Mouse (Mus musculus) heart, embryonic 13.5 days (tissue): ENCODE results near the gene Sec23a. TPM values are rescaled to one million over a fixed set of nuclear protein-coding genes. Genes with fewer than 3 reads are reported as not detected.

Experiments
- ATAC-seq: fragments of 200-750 bp; cut with Nextera tagmentation; 2 replicates; pipeline ENCODE4 v1.8.0; 2017; ENCODE audit warnings: moderate TSS enrichment; ENCODE audit not compliant: insufficient number of reproducible peaks, low FRiP score, low TSS enrichment; ENCODE audit errors: extremely low read depth
- H3K27ac ChIP-seq: fragments of 300-500 bp; sonication (generic); replicated peaks from 2 replicates; pipeline ENCODE4 v1.5.1; 2015; ENCODE audit warnings: moderate library complexity, mild to moderate bottlenecking, inconsistent platforms
- H3K27me3 ChIP-seq: fragments of 300-500 bp; sonication (generic); replicated peaks from 2 replicates; pipeline ENCODE4 v1.6.1; 2015; ENCODE audit warnings: mild to moderate bottlenecking, inconsistent platforms
- H3K36me3 ChIP-seq: fragments of 300-500 bp; sonication (generic); 2 replicates; pipeline ENCODE4 v1.6.1; 2015; ENCODE audit warnings: mild to moderate bottlenecking, inconsistent platforms
- H3K4me1 ChIP-seq: fragments of 300-500 bp; sonication (generic); 2 replicates; pipeline ENCODE4 v1.6.1; 2015; ENCODE audit warnings: inconsistent platforms
- H3K4me2 ChIP-seq: fragments of 300-500 bp; sonication (generic); 2 replicates; pipeline ENCODE4 v1.6.1; 2015; ENCODE audit warnings: inconsistent platforms, mild to moderate bottlenecking, moderate library complexity
- H3K4me3 ChIP-seq: fragments of 300-500 bp; sonication (generic); 2 replicates; pipeline ENCODE4 v1.5.1; 2015; ENCODE audit warnings: moderate library complexity, mild to moderate bottlenecking, inconsistent platforms
- H3K9ac ChIP-seq: fragments of 300-500 bp; sonication (generic); 2 replicates; pipeline ENCODE4 v1.6.1; 2015; ENCODE audit warnings: inconsistent platforms, mild to moderate bottlenecking, moderate library complexity
- H3K9me3 ChIP-seq: fragments of 300-500 bp; sonication (generic); 2 replicates; pipeline ENCODE4 v1.6.1; 2016; ENCODE audit warnings: inconsistent platforms
- whole genome bisulfite sequencing: fragments of 180-500 bp; shearing (Covaris S2); methylation state at CpG from one replicate; pipeline ENCODE4 v1.1.7; 2015; ENCODE audit warnings: mixed read lengths; 5-methylcytosine and 5-hydroxymethylcytosine counted together
- polyA plus RNA-seq: library from polyadenylated mRNA; unstranded; fragments of >200 nt; fragmentation: Nextera tagmentation; extraction: Ambion mirVana; gene quantifications from 2 replicates; pipeline ENCODE4 v1.2.1, GENCODE M21; 2015

Gene Sec23a
- polyA plus RNA-seq, 1 experiment from 2014 or later, result 66.4 TPM

DNA sequence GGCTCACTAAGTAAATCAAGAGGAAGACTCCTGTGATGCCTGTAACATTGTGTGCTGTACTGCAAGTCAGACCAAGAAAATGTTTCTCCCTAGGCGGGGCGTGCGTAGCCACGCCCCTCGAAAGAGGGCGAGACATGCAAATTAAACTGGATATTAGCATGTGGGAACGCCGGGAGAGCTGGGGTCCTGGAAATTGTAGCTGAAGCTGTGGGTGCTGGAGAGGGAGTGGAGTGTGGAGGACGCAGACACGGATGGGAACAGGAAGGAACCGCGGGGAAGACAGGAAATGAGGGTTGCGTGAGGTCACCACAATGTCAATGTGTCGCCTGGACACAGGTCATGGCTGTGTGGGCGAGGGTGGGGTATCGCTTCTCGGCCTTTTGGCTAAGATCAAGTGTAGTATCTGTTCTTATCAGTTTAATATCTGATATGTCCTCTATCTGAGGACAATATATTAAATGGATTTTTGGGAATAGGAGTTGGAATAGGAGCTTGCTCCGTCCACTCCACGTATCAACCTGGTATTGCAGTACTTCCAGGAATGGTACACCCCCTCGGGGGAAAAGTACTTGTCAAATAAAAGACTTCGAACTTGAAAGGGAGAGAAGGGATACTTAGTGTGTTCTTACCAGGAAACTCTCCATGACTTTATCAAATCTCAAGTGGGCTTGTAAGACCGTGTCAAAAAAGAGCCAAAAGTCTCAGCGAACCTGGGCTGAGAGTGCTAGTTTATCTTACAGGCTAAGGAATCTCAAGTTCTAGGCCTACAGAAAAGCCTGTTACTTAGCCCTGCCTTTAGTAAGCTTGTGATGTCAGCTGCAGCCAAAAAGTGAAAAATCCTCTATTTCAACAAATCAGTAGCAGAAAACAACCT, 28.4 kb upstream of the Sec23a start:
- WGBS, result 5% methylated on average over 23 of the region's 23 CpGs
- peak overlapping the region; percentile 57 for H3K4me2 ChIP-seq

GRCm38 (mm10) chr12:59039162-59039970, 27.5 kb upstream of the Sec23a start:
- H3K9ac ChIP-seq, result no peak overlapping the region
- H3K4me2 ChIP-seq, result peak overlapping the region; percentile 57
- ATAC-seq, result no peak

More for the DNA sequence above, 28.4 kb upstream of the Sec23a start:
- peak; percentile 51; the same call in 1 of the 2 replicates for ATAC-seq
- Histone ChIP-seq H3K27ac (peak overlapping the region; percentile 88), H3K27me3 (no peaks in the 10 kb centered on the region), H3K9ac (peak overlapping the region; percentile 70), H3K4me3 (peak overlapping the region; percentile 22), H3K36me3 (peaks cover 40% of the 10 kb centered on the region), H3K4me1 (peaks cover 6% of the 10 kb centered on the region; the same call in 1 of the 2 replicates), H3K9me3 (no peaks in the 10 kb centered on the region)

GRCm38 (mm10) chr12:59032101-59032500, 20.3 kb upstream of the Sec23a start:
- ATAC-seq, result no peak

More at GRCm38 (mm10) chr12:59039162-59039970, 27.5 kb upstream of the Sec23a start:
- H3K4me3 ChIP-seq, result peak overlapping the region; percentile 22; the same call in 1 of the 2 replicates
- WGBS, result 64% methylated on average over 10 of the region's 10 CpGs
- peaks cover 6% of the 10 kb centered on the region; the same call in 1 of the 2 replicates for H3K4me1 ChIP-seq
- no peaks in the 10 kb centered on the region for H3K9me3 ChIP-seq
- peaks cover 32% of the 10 kb centered on the region for H3K36me3 ChIP-seq
- H3K27ac ChIP-seq, result peak overlapping the region; percentile 88
- no peaks in the 10 kb centered on the region for H3K27me3 ChIP-seq

GRCm38 (mm10) chr12:59021306-59021705, 9.5 kb upstream of the Sec23a start:
- no peak overlapping the region for H3K9ac ChIP-seq
- H3K4me1 ChIP-seq, result no peaks in the 10 kb centered on the region
- H3K4me3 ChIP-seq, result no peak overlapping the region
- H3K36me3 ChIP-seq, result peaks cover 84% of the 10 kb centered on the region
- no peaks in the 10 kb centered on the region for H3K27me3 ChIP-seq
- WGBS, result 85% methylated on average over 4 of the region's 4 CpGs
- H3K27ac ChIP-seq, result no peak overlapping the region
- H3K4me2 ChIP-seq, result no peak overlapping the region
- ATAC-seq, result no peak
- H3K9me3 ChIP-seq, result no peaks in the 10 kb centered on the region

More at GRCm38 (mm10) chr12:59032101-59032500, 20.3 kb upstream of the Sec23a start:
- Histone ChIP-seq H3K4me3 (no peak overlapping the region), H3K4me2 (no peak overlapping the region), H3K27ac (no peak overlapping the region), H3K9me3 (no peaks in the 10 kb centered on the region), H3K4me1 (no peaks in the 10 kb centered on the region), H3K9ac (no peak overlapping the region), H3K36me3 (peaks cover 27% of the 10 kb centered on the region), H3K27me3 (no peaks in the 10 kb centered on the region)
- WGBS, result 55% methylated on average over 5 of the region's 5 CpGs

DNA sequence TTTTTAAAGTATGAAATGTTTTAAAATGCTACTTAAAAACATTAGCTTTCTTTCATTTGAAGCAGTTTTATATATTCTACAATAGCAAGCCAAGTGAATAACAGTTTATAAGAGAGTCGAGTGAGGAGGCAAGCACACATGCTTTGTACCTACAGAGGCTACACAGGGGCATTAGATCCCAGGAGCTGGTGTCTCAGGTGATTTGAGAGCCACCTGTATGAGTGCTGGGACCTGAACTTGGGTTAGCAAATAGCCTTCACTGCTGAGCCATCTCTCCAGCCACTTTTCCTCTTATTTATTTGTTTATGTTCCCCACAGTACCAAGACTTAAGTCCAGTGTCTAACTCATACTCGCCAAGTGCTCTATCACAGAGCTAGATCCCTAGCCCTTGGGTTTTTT, 8.1 kb upstream of the Sec23a start:
- WGBS, result 91% methylated on average over 2 of the region's 2 CpGs
- peaks cover 78% of the 10 kb centered on the region for H3K36me3 ChIP-seq

GRCm38 (mm10) chr12:59017970-59018369, 6.2 kb upstream of the Sec23a start:
- 88% methylated on average over 8 of the region's 8 CpGs for WGBS
- no peak for ATAC-seq
- Histone ChIP-seq H3K27me3 (no peaks in the 10 kb centered on the region), H3K4me2 (no peak overlapping the region), H3K27ac (no peak overlapping the region), H3K36me3 (peaks cover 62% of the 10 kb centered on the region), H3K4me3 (no peak overlapping the region), H3K9me3 (no peaks in the 10 kb centered on the region), H3K9ac (no peak overlapping the region), H3K4me1 (peaks cover 5% of the 10 kb centered on the region)

More for the DNA sequence above, 8.1 kb upstream of the Sec23a start:
- ATAC-seq, result no peak
- Histone ChIP-seq H3K9ac (no peak overlapping the region), H3K9me3 (no peaks in the 10 kb centered on the region), H3K4me2 (no peak overlapping the region), H3K4me1 (no peaks in the 10 kb centered on the region), H3K4me3 (no peak overlapping the region), H3K27me3 (no peaks in the 10 kb centered on the region), H3K27ac (no peak overlapping the region)

DNA sequence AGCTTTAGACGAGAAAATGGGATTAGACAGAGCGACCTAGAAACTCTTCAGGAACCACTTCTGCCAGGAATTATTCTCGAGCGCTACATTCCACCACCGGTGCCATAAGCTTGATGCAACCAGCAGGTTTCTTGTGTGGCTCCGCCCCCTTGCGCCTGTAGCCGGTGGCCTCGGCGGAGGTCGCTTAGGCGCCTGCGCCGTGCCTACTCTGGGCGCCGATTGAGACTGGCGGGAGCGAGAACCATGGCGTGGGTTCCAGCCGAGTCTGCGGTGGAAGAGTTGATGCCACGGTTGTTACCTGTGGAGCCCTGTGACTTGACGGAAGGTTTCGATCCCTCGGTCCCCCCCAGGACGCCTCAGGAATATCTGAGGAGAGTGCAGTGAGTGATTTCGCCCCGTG, 1.4 kb upstream of the Sec23a start, which contains the start of gene Gemin2:
Gene Gemin2 (plus strand): TSS at position 160 of the 400 bp plus-strand sequence.
- Histone ChIP-seq H3K27ac (peak within 1 kb of the TSS; percentile 88), H3K27me3 (no peaks in the 10 kb centered on the region), H3K4me3 (peak within 1 kb of the TSS; percentile 95), H3K4me1 (peaks cover 33% of the 10 kb centered on the region), H3K9ac (peak within 1 kb of the TSS; percentile 89), H3K4me2 (peak within 1 kb of the TSS; percentile 70), H3K9me3 (no peaks in the 10 kb centered on the region), H3K36me3 (peaks cover 30% of the 10 kb centered on the region)
- WGBS, result under 1% methylated on average over 28 of the region's 28 CpGs
- peak; percentile 59 for ATAC-seq

- Histone ChIP-seq H3K9me3 (no peaks in the 10 kb centered on the region), H3K4me3 (peak overlapping the region; percentile 95), H3K27ac (peak overlapping the region; percentile 88), H3K27me3 (no peaks in the 10 kb centered on the region), H3K4me2 (peak overlapping the region; percentile 70), H3K36me3 (peaks cover 25% of the 10 kb centered on the region), H3K4me1 (peaks cover 38% of the 10 kb centered on the region), H3K9ac (peak overlapping the region; percentile 89)
- 2% methylated on average over 7 of the region's 7 CpGs for WGBS
- ATAC-seq, result no peak
Measured at GRCm38 (mm10) chr12:59012710-59013091, 884 bp upstream of the Sec23a start.

DNA sequence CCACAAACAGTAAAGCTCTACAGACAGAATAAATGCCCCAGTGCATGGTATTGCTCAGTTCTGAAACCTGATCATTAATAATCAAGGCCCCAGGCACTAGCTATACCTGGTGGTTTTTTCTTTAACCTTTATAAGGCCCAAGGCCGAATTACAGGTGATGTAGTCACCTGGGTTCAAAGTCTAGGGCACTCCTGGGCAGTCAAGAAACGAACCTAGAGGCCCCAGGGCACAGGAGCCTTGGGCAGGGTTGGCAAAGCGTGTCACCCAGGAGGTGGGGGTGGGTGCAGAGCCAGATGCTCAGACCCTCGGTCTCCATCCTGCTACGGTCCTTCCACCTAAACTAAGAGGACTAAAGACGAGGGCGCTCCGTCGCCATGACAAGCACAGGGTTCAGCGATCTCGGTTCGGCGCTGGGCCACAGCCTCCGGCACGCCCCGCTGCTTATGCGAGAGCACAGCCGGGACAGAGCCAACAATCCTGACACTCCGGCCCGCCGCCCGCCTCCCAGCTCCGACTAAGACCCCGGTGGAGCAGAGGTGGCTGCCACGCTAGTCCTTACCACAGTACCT, 458 bp downstream of the Sec23a start:
- Histone ChIP-seq H3K4me3 (peak overlapping the region; percentile 95), H3K4me1 (peaks cover 39% of the 10 kb centered on the region), H3K9me3 (no peaks in the 10 kb centered on the region), H3K27ac (peak overlapping the region; percentile 96), H3K27me3 (no peaks in the 10 kb centered on the region), H3K36me3 (peaks cover 27% of the 10 kb centered on the region), H3K9ac (peak overlapping the region; percentile 96), H3K4me2 (peak overlapping the region; percentile 90)
- ATAC-seq, result 0 out of 2 replicates have a peak, but pooled peaks have one; percentile 5
- under 1% methylated on average over 25 of the region's 25 CpGs for WGBS

DNA sequence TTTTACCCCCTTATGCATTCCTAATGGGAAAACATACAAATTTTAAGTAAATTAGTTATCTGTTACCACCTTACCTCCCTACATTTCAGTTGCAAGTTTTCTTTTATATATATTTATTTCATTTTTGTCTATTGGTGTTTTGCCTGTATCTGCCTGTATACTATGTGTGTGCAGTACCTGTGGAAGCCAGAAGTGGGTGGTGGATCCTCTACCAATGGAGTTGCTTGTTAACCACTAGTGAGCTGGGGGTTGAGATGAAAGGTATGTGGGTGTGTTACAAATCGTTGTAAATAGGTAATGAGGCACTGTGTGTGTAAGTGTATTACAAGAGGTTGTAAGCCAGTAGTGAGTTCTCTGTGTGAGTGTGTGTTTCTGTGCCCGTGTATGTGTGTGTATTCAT, 1.3 kb downstream of the Sec23a start:
- Histone ChIP-seq H3K4me2 (peak overlapping the region; percentile 90), H3K9ac (peak overlapping the region; percentile 96)
- WGBS, result 65% methylated on average over 2 of the region's 2 CpGs

DNA sequence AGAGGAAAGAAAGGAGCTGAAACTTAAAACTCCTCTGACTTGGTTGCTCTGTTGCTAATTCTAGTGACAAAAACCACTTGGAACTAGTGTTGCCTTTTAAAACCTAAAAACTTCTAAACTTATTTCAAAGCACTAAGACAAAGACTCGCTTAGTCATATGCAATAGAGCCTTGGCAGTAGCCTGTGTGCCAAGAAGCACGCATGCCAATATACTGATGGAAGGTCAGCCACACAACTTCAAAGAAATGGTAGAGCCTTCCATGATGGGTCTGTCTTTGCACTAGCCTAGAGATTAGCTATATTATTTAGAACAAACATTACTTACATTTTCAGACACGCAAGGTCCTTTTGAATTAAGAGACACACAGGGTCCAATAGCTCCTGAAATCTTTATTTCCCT, 26.1 kb downstream of the Sec23a start:
- Histone ChIP-seq H3K9me3 (no peaks in the 10 kb centered on the region), H3K27ac (no peak overlapping the region), H3K4me1 (peaks cover 4% of the 10 kb centered on the region; the same call in 1 of the 2 replicates), H3K36me3 (peaks cover 93% of the 10 kb centered on the region), H3K9ac (no peak overlapping the region), H3K27me3 (no peaks in the 10 kb centered on the region), H3K4me2 (no peak overlapping the region), H3K4me3 (no peak overlapping the region)
- WGBS, result 94% methylated on average over 3 of the region's 3 CpGs
- ATAC-seq, result no peak

More for the DNA sequence above, 1.3 kb downstream of the Sec23a start:
- no peaks in the 10 kb centered on the region for H3K9me3 ChIP-seq
- ATAC-seq, result no peak
- H3K4me3 ChIP-seq, result peak overlapping the region; percentile 95
- peaks cover 43% of the 10 kb centered on the region for H3K4me1 ChIP-seq
- peak overlapping the region; percentile 96; the same call in 1 of the 2 replicates for H3K27ac ChIP-seq
- peaks cover 29% of the 10 kb centered on the region for H3K36me3 ChIP-seq
- H3K27me3 ChIP-seq, result no peaks in the 10 kb centered on the region
